Comparison of ENCODE assay signal across 21 mouse cellular contexts in genomic region chr9:115841684-115842083, GRCm38 (mm10).
"Had no signal": no experiment of that assay in that cellular context is flagged by ENCODE, and none has a peak within 500 bp of the region (broad histone marks: within the 10 kb centered on the region; RNA-seq: fewer than 3 reads in every experiment).

No protein-coding gene starts in this region.

- H3K9ac ChIP-seq: kidney, embryonic 15.5 days; liver, embryonic 14.5 days; lung, embryonic 15.5 days; midbrain, embryonic 13.5 days; neural tube, embryonic 13.5 days; stomach, embryonic 15.5 days had no signal

- H3K4me3 ChIP-seq: kidney, embryonic 15.5 days; left cerebral cortex, adult 2 months; lung, embryonic 15.5 days; megakaryocyte, embryonic 14.5 days; midbrain, embryonic 10.5 days; midbrain, embryonic 13.5 days; myocyte; neural tube, embryonic 13.5 days; stomach, embryonic 15.5 days had no signal

- H3K27me3 ChIP-seq: kidney, embryonic 15.5 days; lung, embryonic 15.5 days; midbrain, embryonic 13.5 days; neural tube, embryonic 13.5 days; stomach, embryonic 15.5 days had no signal

- H3K36me3 ChIP-seq: kidney, embryonic 15.5 days; lung, embryonic 15.5 days; midbrain, embryonic 10.5 days; midbrain, embryonic 13.5 days; neural tube, embryonic 13.5 days; stomach, embryonic 15.5 days had no signal

- H3K9me3 ChIP-seq: kidney, embryonic 15.5 days; lung, embryonic 15.5 days; megakaryocyte, embryonic 14.5 days; midbrain, embryonic 10.5 days; midbrain, embryonic 13.5 days; neural tube, embryonic 13.5 days; stomach, embryonic 15.5 days had no signal

- H3K27ac ChIP-seq: kidney, embryonic 15.5 days; left cerebral cortex, adult 2 months; liver, embryonic 14.5 days; lung, embryonic 15.5 days; midbrain, embryonic 10.5 days; midbrain, embryonic 13.5 days; neural tube, embryonic 13.5 days; stomach, embryonic 15.5 days had no signal

- H3K4me2 ChIP-seq: kidney, embryonic 15.5 days; lung, embryonic 15.5 days; midbrain, embryonic 13.5 days; neural tube, embryonic 13.5 days; stomach, embryonic 15.5 days had no signal

- H3K4me1 ChIP-seq: kidney, embryonic 15.5 days; lung, embryonic 15.5 days; midbrain, embryonic 13.5 days; stomach, embryonic 15.5 days had no signal

- ATAC-seq: midbrain, embryonic 13.5 days; midbrain, embryonic 16.5 days had no signal

- DNase-seq: kidney, postnatal 10 days; kidney, postnatal 36 days; layer of hippocampus, postnatal 36 days; lung, adult 18-20 months; lung, postnatal 10 days; lung, postnatal 36 days; retina, postnatal 1 day; right cerebral cortex, postnatal 25 days; spleen, adult 18-20 months; thymus, postnatal 25 days had no signal
